Mouse (Mus musculus): ENCODE measurements at regions not wholly inside any gene's neighbourhood (a gene's known extent, or its start where the extent isn't known, plus 50 kb on each side); places are given as distances from the start of the nearest gene placed in this dataset.
"Not testable (repeated sequence)": the region's sequence is repeated elsewhere in the genome, so short reads cannot be mapped to it uniquely, and the experiment has no call there.

- intact Hi-C loops (cut with DNase I; ENCODE audit: low total_unique reads): no loop called here
- no peak for DNase-seq
These were observed 378.2 kb downstream of the Pcdh20 start for GRCm38 (mm10) chr14:88092967-88093366.

- no peak for DNase-seq
- intact Hi-C loops (cut with DNase I; ENCODE audit: low total_unique reads): no loop called here
These were observed 386.3 kb downstream of the Pcdh20 start for GRCm38 (mm10) chr14:88084854-88085253.

- intact Hi-C loops (cut with DNase I; ENCODE audit: low total_unique reads): no loop called here
- DNase-seq: no peak
These were observed 398.2 kb downstream of the Pcdh20 start for GRCm38 (mm10) chr14:88072880-88073468.

- DNase-seq; intact Hi-C loops (cut with DNase I; ENCODE audit: low total_unique reads): not testable (repeated sequence)
These were observed 423.6 kb downstream of the Pcdh20 start for GRCm38 (mm10) chr14:88047586-88047985.

GRCm38 (mm10) chr14:88013882-88014281 lies 457.3 kb downstream of the Pcdh20 start:
- DNase-seq: no peak
- intact Hi-C loops (cut with DNase I; ENCODE audit: low total_unique reads): no loop called here

GRCm38 (mm10) chr14:88013186-88013585 lies 458.0 kb downstream of the Pcdh20 start:
- intact Hi-C loops (cut with DNase I; ENCODE audit: low total_unique reads): no loop called here
- DNase-seq: peak; percentile 51

GRCm38 (mm10) chr14:87996561-87996960 lies 474.6 kb downstream of the Pcdh20 start:
- intact Hi-C loops (cut with DNase I; ENCODE audit: low total_unique reads): no loop called here

More at GRCm38 (mm10) chr14:87996561-87996960, 474.6 kb downstream of the Pcdh20 start:
- DNase-seq: no peak

Measured in gastrocnemius, postnatal 14 days (tissue).